Mouse (Mus musculus): ENCODE data around the gene Dhh. TPM values are rescaled to one million over a fixed set of nuclear protein-coding genes. Genes with fewer than 3 reads are reported as not detected.
A peak's percentile ranks its signal among the peaks of the same experiment; 100 is the strongest.
"Not testable (repeated sequence)": the region's sequence is repeated elsewhere in the genome, so short reads cannot be mapped to it uniquely, and the experiment has no call there.

The Dhh gene
- polyA plus RNA-seq (2012; rRNA removed) = 0.44 and 0.80 TPM in 2 replicates

DNA sequence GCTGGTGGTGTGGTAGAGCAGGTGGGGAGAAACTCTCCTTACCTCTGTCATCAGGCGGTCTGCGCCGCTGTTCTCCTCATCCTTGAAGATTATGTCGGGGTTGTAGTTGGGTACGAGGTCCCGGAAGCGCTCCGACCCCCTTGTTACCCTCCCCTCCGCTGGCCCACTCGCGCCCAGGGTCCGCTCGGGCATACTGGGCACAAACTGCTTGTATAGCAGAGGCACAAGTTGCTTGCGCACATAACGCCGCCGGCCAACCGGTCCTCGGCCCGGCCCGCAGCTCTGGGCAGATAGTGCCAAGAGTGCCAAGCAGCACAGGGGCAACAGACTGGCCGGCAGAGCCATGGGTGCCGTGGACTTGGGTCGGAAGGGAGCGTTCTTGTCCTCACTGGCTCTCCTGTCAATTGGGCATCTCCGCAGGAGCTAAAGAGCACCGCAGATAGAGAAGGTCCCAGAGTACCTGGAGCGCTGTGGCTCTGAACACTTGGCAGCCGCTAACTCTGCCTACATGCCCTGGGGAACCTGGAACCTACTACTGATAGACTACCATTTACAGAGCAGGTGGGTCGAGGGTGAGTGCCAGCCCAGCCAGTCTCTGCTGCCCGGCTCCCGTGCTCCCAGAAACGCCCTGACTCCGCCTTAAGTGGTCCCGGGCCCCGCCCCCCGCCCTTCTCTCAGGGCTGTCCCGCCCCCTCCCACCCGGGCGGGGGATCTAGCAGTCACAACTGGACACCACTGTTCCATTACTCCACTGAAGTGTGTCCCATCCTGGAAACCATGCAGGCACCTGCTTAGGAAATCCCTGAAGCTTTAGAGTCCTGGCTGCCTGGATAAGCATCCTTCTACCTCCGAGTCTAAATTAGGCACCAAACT, at the start of gene Dhh:
Gene Dhh, minus strand, starts transcription at position 613 of the 873 bp plus-strand sequence.
- DNase-seq (ENCODE audit: extremely low spot score in 1 of 2, low spot score in 1 of 2) = no peak

DNA sequence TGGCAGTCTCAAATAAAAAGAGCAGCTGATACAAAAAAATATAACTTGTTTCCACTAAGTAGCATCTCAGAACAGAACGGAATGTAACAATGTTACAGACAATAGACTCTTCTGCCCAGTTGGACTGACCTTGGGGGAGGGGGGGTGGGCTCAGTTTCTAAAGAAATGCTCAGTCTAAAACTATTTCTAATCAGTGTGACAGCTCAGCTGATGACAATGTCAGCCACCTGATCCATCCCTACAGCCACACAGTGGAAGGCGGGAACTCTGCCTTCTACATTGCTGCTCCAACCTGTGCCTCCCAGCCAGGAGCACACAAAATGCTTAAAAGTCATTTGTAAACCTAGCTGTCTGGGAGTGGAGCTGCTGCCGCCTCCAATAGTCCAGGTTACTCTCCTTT, 49.5 kb upstream of the Dhh start:
- DNase-seq (ENCODE audit: extremely low spot score in 1 of 2, low spot score in 1 of 2) = no peak

DNA sequence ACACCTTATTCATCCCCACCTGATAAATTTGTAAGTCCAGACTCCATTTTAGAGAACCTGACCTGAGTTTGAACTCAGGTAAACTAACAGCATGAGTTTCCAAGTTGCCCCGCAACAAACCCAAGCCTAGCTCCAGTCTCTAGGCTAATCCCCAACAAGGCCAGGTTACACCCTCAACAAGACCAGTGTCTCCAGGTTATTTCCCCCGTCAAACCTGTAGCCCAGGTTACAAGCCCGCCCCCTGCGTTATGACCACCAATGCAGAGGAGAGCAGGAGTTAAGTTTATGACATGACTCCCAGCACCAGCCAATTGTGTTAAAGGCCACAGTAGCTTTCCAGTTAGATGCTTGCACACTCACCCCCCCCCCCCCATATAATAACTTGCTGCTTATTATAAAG, 44.8 kb upstream of the Dhh start:
- DNase-seq (ENCODE audit: extremely low spot score in 1 of 2, low spot score in 1 of 2) = no peak

DNA sequence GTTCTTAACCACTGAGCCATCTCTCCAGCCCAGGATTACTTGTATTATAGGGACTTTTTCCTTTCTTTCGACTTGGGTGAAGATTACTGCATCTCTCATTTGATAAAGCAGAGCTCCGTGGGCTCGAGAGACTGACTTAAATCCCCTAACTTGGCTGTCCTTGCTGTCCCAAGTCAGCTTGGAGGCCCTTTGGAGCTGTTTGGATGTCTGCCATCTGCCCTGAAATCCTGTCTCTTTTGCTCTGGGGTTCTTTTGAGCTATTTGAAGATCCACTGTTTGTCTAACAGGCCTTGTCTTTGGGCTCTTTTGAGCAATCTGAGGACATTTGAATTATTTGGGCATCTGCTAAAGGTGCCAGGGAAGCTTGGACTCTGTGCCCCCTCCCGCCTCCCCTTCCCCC, 43.7 kb upstream of the Dhh start:
- no peak for DNase-seq (ENCODE audit: extremely low spot score in 1 of 2, low spot score in 1 of 2)

DNA sequence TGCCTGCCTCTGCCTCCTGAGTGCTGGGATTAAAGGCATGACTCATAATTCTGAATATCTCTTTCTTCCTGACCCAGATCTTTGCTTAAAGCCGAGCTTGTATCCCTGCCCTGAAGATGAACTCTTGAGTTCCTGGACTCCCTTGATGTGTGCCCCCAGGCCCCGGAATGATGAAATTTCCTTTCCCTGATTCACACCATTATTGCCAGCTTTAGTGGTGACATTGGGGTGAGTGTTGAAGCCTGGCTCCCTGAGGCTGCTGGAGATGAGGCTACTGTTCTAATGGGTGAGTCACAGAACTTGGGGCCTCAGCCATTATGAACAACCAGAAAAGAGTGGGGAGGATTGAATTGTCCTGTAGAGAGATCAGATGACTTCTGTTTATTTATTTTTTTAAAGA, 43.2 kb upstream of the Dhh start:
- DNase-seq (ENCODE audit: extremely low spot score in 1 of 2, low spot score in 1 of 2) = no peak

DNA sequence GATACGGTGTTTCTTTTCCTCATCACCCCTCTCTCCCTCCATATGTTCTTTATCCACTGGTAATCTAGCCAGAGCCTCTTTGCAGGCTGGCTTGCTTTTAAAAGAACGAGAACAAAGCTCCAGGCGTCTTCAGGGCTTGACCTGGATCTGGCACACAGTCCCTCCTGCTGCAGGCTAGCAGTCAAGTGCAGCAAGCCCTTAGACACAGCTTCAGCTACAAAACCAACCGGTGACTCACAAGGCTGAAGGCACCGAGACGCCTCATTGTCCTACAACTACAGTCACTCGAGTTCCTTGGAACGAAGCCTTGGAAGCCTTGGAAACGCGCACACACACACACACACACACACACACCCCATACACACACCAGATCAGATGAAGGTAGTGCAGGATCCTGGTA, 42.5 kb upstream of the Dhh start:
- no peak for DNase-seq (ENCODE audit: extremely low spot score in 1 of 2, low spot score in 1 of 2)

DNA sequence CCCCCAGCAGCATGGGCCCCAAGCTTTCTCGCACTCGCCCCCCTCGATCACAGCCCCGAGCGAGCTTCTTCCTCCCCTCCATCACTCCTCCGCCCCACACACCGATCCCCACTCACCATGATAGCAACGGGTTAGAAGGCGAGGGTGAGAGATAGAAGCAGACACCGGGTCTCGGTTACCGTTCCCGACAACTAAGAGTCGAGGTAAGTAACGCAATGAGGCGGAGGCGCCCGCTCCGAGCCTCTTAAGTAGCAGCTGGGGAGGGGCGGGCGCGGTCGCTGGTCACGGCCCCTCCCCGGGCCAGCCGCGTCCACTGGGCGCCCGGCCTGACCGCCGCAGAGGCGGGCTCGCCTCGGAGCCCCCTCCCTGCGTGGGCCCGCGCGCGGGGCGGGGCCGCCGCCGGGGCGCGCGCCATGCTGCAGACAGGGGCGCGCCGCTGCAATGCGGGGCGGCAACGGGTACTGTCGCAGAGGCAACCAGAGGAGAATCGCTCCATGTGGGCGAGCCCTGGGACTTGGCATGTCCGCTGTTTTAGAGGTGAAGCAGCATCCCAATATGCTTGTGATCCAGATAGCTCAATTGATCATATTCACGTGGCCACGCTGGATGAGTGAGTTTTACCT, 36.0 kb upstream of the Dhh start, which contains the start of gene Tuba1b:
Gene Tuba1b, minus strand, starts transcription at position 349 of the 623 bp plus-strand sequence.
- peak; percentile 81 to 90 for DNase-seq (ENCODE audit: extremely low spot score in 1 of 2, low spot score in 1 of 2)

DNA sequence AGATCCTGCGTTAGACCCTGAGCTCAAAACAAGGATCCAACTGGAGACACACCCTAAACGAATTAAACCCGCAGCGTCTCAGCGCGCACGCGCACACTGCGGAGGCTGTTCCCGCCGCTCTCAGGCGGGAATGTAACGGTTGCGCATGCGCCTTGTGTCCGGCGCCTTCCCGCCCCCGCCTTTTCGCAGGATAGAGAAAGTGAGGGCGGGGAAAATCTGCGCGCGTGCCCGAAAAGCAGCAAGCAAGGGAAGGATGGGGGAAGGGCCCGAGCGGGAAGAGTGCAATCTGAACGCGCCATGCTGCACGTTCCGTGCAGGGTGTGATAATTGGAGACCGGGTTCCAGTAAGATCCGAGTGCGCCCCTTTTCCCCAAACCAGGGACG, 35.5 kb upstream of the Dhh start:
- DNase-seq (ENCODE audit: extremely low spot score in 1 of 2, low spot score in 1 of 2) = peak; percentile 91 to 98

DNA sequence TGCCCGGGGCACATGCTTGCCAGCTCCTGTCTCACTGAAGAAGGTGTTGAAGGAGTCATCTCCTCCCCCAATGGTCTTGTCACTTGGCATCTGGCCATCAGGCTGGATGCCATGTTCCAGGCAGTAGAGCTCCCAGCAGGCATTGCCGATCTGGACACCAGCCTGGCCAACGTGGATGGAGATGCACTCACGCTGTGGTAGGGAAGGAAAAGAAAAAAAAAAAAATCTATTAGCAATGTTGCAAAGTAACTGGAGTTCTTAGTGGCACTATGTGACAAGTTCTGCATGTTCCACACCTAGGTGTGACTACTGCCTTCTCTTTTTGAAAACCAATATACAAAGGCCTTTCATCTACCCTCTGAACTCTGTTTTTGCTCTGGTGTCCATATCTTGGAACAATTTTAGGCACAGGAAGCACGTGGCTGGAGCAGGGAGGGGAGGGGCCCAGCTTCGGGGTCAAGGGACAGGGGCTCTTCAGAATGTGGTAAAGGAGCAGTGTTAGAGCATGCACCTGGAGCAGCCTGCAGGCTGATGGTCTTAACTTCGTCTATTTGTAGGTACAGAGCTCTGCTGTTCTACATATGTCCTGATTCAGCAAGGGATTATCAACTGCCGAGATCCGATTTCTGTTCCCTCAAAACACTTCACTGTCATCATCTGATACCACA, 34.8 kb upstream of the Dhh start:
- DNase-seq (ENCODE audit: extremely low spot score in 1 of 2, low spot score in 1 of 2) = not testable (repeated sequence)

DNA sequence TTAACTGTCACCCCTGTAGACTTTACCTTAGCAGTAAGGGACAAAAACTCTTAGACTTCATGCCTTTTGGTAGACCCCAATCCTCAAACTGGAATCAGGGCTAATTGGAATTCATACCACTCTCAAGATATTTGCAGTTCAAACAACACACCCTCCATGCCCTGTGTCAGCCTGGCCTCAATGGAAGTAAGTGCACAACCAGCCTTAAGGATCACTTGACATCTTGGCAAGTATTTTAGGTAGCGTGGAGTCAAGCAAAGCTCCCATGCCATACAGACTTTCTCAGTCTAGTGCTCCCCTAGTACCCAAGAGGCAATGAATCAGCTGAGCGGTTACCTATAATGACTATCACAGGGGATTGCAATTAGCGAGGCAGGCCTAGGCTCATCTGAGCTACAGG, 32.7 kb upstream of the Dhh start:
- no peak for DNase-seq (ENCODE audit: extremely low spot score in 1 of 2, low spot score in 1 of 2)

DNA sequence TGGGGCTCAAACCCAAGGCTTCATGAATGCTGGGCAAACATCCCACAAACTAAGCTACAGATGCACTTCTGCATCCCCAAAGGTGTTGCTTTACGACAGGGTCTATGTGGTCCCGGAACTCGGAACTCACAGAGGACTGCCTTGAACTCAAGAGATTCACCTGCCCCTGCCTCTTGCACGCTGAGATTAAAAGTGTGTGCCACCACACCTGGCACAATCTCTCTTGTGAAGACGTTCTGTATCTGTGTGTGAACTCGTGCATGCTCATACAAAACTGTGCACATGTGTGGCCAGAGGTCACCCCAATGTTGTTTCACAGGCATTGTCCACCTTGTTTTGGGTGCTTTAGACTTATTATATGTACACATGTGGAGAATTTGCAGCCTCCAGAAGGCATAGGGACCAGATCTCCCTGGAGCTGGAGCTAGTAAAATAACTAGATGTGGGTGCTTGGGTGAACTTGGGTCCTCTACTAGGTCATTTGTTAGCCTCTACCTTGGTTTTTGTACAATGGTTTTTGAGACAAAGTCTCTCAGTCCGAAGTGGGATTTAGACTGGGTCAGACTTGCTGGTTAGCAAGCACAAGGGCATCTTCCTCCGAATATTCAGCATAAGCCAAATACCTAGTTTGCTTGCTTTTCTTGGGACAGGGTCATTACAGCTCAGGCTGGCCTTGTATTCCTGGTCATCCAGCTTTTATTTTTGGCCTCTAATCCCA, 31.8 kb upstream of the Dhh start:
- no peak for DNase-seq (ENCODE audit: extremely low spot score in 1 of 2, low spot score in 1 of 2)

DNA sequence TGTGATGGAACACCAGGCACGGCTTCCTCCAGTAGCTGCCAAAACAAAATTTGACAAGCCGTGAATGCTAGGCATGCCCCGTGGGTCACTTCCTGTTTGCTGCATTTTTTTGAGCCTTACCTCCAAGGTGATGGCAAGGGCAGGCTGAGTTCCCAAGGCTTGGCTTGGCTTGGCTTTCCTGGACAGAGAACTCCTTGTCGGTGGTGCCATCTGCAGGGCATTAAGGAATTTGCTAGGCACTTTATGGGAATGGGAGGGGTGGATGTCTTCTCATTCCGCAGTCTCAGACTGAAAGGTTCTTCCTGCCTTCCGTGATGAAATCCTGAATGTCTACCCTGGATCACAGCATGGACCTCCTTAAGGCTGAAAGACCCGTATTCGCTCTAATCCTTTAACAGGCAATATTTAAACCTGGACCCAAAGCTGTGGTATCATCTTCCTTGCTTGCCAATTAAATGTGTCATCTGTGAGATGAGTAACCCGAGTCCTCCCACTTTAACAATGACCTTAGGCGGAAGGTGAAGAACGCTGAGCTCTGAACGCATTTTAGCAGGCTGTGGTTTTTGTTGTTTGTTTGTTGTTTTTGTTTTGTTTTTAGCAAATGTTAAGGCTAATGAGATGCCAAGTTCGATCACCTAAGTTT, 30.4 kb upstream of the Dhh start:
- peak; percentile 45 to 80 for DNase-seq (ENCODE audit: extremely low spot score in 1 of 2, low spot score in 1 of 2)

DNA sequence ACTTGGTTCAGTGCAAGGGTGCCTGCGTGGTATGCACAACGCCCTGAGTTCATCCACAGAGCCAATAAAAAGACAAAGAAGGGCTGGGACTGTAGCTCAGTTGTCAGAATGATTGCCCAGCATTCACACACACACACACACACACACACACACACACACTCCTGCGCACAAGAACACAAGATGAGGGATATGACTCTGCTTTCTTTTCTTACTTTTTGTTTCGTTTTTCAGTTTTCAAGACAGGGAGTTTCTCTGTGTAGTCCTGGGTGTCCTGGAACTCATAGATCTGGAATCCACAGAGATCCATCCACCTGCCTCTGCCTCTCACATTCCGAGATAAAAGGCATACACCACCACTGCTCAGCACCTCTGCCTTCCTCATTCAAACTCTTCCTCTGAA, 29.2 kb upstream of the Dhh start:
- DNase-seq (ENCODE audit: extremely low spot score in 1 of 2, low spot score in 1 of 2) = no peak

DNA sequence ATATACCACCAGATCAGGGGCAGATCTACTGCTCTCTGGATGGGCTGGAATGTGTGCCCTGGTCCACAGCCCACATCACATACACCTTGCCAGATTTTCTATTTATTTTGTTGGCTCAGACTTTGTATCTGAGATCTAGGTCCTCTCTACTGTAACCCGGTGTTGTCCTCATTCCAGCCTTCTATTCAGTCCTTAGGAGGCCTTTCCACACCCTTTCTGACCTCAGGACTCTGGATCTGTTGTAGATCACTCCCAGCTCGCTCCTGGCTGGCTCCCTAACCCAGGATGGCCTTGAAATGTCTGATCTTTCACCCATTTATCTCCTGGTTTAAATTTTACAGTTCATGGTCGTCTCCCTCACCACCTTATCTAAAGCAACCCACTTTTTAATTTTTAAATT, 26.3 kb upstream of the Dhh start:
- no peak for DNase-seq (ENCODE audit: extremely low spot score in 1 of 2, low spot score in 1 of 2)

DNA sequence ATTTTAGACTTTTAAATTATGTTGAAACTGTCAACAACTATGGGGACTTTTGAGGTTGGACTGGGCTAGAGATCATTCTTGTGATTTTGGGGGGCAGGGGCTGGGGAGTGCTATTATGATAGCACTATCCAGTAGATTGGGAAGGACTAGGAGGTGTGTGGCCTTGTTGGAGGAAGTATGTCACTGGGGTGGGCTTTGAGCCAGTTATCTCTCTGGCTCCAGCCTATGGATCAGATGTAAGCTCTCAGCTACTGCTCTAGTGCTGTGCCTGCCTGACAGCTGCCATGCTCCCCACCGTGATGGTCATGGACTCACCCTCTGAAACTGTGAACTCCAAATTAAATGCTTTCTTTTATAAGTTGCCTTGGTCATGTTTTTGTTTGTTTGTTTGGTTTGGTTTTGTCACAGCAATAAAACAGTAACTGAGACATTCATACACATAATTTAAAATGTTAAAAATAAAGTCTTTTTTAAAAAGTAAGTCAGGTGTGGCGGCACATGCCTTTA, 24.7 kb upstream of the Dhh start:
- no peak for DNase-seq (ENCODE audit: extremely low spot score in 1 of 2, low spot score in 1 of 2)

DNA sequence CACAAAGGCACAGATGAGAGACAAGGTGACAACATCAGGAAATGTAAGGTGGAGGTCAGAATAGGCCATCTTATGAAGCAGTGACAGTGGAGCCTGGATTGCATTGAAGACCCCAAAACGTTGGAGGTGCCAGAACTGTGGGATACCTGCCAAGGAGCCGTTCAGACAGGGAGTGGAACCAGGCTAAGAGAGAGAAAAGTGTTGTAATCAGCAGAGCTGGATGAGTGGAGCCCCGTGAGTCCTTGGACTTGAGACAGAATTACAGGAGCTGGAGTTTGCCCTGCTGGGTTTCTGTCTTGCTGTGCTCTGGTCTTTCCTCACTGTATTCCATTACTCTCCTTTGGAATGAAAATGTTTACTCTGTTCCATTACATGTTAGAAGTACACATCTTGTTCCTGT, 24.2 kb upstream of the Dhh start:
- no peak for DNase-seq (ENCODE audit: extremely low spot score in 1 of 2, low spot score in 1 of 2)

DNA sequence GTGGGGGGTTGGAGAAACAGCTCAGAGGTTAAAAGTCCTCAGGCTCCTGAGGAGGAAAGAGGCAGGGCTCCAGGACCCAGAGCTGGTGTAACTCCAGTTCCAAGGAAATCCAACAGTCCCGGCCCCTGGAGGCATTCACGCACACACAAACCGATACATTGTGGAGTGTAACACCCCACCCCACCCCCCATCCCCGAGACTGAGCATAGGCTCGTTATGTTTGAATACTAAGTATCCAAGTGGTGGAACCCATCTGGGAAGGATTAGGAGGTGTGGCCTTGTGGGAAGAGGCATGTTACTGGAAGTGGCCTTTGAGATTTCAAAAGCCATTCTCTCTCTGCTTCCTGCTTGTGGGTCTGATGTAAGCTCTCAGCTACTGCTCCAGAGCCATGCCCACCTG, 23.2 kb upstream of the Dhh start:
- DNase-seq (ENCODE audit: extremely low spot score in 1 of 2, low spot score in 1 of 2) = no peak

DNA sequence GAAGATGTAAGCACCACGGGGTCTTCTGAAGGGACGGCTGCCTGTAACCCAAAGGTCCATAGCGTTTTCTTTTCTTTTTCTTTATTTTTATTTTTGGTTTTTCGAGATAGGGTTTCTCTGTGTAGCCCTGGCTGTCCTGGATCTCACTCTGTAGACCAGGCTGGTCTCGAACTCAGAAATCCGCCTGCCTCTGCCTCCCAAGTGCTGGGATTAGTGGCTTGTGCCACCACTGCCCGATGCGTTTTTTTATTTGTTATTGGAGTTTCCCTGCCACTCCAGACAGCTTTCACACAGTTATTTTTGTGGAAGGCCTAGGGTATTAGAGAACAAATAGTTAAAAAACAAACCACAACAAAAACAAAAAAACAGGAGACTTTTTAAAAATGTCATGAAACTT, 20.2 kb upstream of the Dhh start:
- DNase-seq (ENCODE audit: extremely low spot score in 1 of 2, low spot score in 1 of 2) = not testable (repeated sequence)

DNA sequence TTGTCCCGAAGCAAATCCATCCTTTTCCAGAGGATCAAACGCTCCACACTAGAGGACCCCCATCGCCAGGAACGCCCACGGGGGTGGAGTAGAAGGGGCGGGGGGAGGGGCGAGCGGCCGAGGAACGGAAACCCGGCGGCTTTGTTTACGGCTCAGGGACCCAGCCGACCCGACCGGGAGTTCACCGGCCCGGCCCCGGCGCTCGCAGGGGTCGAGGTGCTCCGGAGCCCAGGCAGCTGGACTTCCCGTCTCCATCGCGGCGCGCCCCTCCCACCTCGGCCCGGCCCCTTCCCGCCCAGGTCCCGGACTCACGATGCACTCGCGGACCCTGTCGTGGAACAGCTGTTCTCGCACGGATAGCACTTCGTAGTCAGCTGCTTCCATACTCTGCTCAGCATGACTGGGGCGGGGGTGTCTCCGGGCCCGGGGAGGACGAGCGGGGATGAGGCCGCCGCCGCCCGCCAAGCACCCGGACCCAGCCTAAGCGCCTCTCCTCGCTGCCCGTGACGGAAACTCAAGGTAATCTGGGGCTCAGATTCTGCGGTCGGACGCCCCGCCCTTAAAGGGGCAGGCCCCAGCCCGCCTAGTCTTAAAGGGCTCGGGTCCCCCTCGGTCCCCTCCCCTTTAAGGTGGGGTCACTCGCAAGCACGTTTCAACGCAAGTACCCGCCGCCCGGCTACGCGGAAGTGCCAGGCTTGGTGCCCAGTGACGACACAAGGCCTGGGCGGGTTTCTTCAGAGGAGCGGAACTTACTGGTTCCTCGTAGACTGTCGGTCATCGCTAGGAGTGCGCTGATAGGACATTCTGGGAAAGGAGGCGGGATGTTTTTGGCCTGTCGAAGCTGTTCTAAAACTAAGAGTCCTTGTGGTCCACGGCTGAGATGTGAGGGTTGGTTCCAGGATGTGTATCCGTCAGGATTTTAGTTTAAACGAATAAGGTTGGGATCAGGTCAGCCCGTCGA, 19.5 kb upstream of the Dhh start, which contains the start of gene Lmbr1l:
Gene Lmbr1l, minus strand, starts transcription at position 694 of the 961 bp plus-strand sequence.
- peak; percentile 99 for DNase-seq (ENCODE audit: extremely low spot score in 1 of 2, low spot score in 1 of 2)

Measured in frontal cortex, adult 2 months (tissue).